Mouse (Mus musculus) small intestine, adult 2 months (tissue): ENCODE data around the gene Tmem262. TPM values are rescaled to one million over a fixed set of nuclear protein-coding genes. Genes with fewer than 3 reads are reported as not detected.

Experiments
- H3K27ac ChIP-seq: fragments of 200-500 bp; 2 replicates; pipeline ENCODE4 v1.5.1; 2012; ENCODE audit warnings: low read depth, low read length, control low read depth, inconsistent platforms; ENCODE audit not compliant: insufficient read depth
- H3K27me3 ChIP-seq: fragments of 200-500 bp; 2 replicates; pipeline ENCODE4 v1.6.1; 2012; ENCODE audit warnings: mild to moderate bottlenecking, moderate library complexity, low read length, inconsistent platforms; ENCODE audit not compliant: control insufficient read depth, insufficient read depth
- H3K36me3 ChIP-seq: fragments of 200-500 bp; 2 replicates; pipeline ENCODE4 v1.6.1; 2012; ENCODE audit warnings: mild to moderate bottlenecking, low read length, control low read depth, inconsistent platforms; ENCODE audit not compliant: control insufficient read depth, insufficient read depth
- H3K4me1 ChIP-seq: fragments of 200-500 bp; 2 replicates; pipeline ENCODE4 v1.6.1; 2012; ENCODE audit warnings: low read length, inconsistent platforms, mixed read lengths; ENCODE audit not compliant: control insufficient read depth, insufficient read depth, insufficient read length
- H3K4me3 ChIP-seq: fragments of 200-500 bp; 2 replicates; pipeline ENCODE4 v1.5.1; 2012; ENCODE audit warnings: low read depth, mild to moderate bottlenecking, control low read depth, inconsistent platforms, low read length, moderate library complexity
- CTCF ChIP-seq: fragments of 200-500 bp; IDR thresholded peaks from 2 replicates; pipeline ENCODE4 v1.5.1; 2012; ENCODE audit warnings: low read depth, mild to moderate bottlenecking, control low read depth, inconsistent platforms, low read length, moderate library complexity, mixed read lengths; ENCODE audit not compliant: insufficient replicate concordance, insufficient read length; ENCODE audit errors: extremely low read depth
- POLR2A ChIP-seq: fragments of 200-500 bp; IDR thresholded peaks from 2 replicates; pipeline ENCODE4 v1.6.1; 2012; ENCODE audit warnings: low read depth, mild to moderate bottlenecking, control low read depth, inconsistent platforms, low read length, moderate library complexity
- WGBS: fragments of 180-500 bp; shearing (Covaris S2); methylation state at CpG from one replicate; pipeline ENCODE4 v1.1.7; 2018; 5-methylcytosine and 5-hydroxymethylcytosine counted together
- polyA plus RNA-seq: library from polyadenylated mRNA; depleted of rRNA; stranded (reverse); fragments of >200 nt; gene quantifications from 2 replicates; pipeline ENCODE4 v1.2.3, GENCODE M21; 2012

The Tmem262 gene
- polyA plus RNA-seq, 1 experiment, result not detected

- Histone ChIP-seq H3K27me3 (no peaks in the 10 kb centered on the region), H3K27ac (no peak overlapping the region), H3K36me3 (peaks cover 71% of the 10 kb centered on the region), H3K4me3 (no peak overlapping the region), H3K4me1 (peaks cover 6% of the 10 kb centered on the region; the same call in 1 of the 2 replicates)
- WGBS, result 57% methylated on average over 6 of the region's 6 CpGs
- TF ChIP-seq POLR2A (no peak), CTCF (no peak)
These were observed 33.3 kb downstream of the Tmem262 start for GRCm38 (mm10) chr19:6113116-6113515.

GRCm38 (mm10) chr19:6116113-6116850 is 36.4 kb downstream of the Tmem262 start:
- WGBS, result 81% methylated on average over 15 of the region's 15 CpGs
- Histone ChIP-seq H3K4me1 (peaks cover 16% of the 10 kb centered on the region; the same call in 1 of the 2 replicates), H3K36me3 (peaks cover 52% of the 10 kb centered on the region), H3K27me3 (no peaks in the 10 kb centered on the region), H3K27ac (no peak overlapping the region), H3K4me3 (no peak overlapping the region)
- TF ChIP-seq CTCF (no peak), POLR2A (no peak)

GRCm38 (mm10) chr19:6117346-6117985 is 37.6 kb downstream of the Tmem262 start:
- peak overlapping the region; percentile 73 for H3K4me3 ChIP-seq
- WGBS, result 2% methylated on average over 32 of the region's 32 CpGs
- TF ChIP-seq CTCF (no peak), POLR2A (no peak; the same call in 1 of the 2 replicates)
- H3K36me3 ChIP-seq, result peaks cover 41% of the 10 kb centered on the region
- H3K27me3 ChIP-seq, result no peaks in the 10 kb centered on the region
- peak overlapping the region; percentile 83 for H3K27ac ChIP-seq
- H3K4me1 ChIP-seq, result peaks cover 22% of the 10 kb centered on the region

- Histone ChIP-seq H3K27ac (peak within 1 kb of the TSS; percentile 83), H3K27me3 (no peaks in the 10 kb centered on the region), H3K4me1 (peaks cover 24% of the 10 kb centered on the region), H3K36me3 (peaks cover 35% of the 10 kb centered on the region), H3K4me3 (peak within 1 kb of the TSS; percentile 73)
- TF ChIP-seq POLR2A, result peak; percentile 44
- no peak for TF ChIP-seq CTCF
- WGBS, result under 1% methylated on average over 77 of the region's 77 CpGs
These were observed 38.3 kb downstream of the Tmem262 start, which contains the start of gene Sac3d1 for GRCm38 (mm10) chr19:6117986-6118676. Gene Sac3d1 (minus strand): TSS chr19:6118650.

GRCm38 (mm10) chr19:6118677-6119185 is 38.9 kb downstream of the Tmem262 start:
- WGBS, result under 1% methylated on average over 8 of the region's 8 CpGs
- TF ChIP-seq CTCF (no peak), POLR2A (no peak)
- Histone ChIP-seq H3K4me3 (peak overlapping the region; percentile 73; the same call in 1 of the 2 replicates), H3K36me3 (peaks cover 30% of the 10 kb centered on the region), H3K27ac (peak overlapping the region; percentile 28), H3K4me1 (peaks cover 27% of the 10 kb centered on the region), H3K27me3 (no peaks in the 10 kb centered on the region)

GRCm38 (mm10) chr19:6121761-6122160 is 41.9 kb downstream of the Tmem262 start:
- Histone ChIP-seq H3K36me3 (peaks cover 2% of the 10 kb centered on the region; the same call in 1 of the 2 replicates), H3K27me3 (no peaks in the 10 kb centered on the region), H3K4me1 (peaks cover 25% of the 10 kb centered on the region), H3K27ac (no peak overlapping the region), H3K4me3 (no peak overlapping the region)
- TF ChIP-seq CTCF, result no peak
- TF ChIP-seq POLR2A, result no peak
- 55% methylated on average over 19 of the region's 19 CpGs for WGBS

- no peak for TF ChIP-seq POLR2A
- TF ChIP-seq CTCF, result no peak
- no peaks in the 10 kb centered on the region for H3K27me3 ChIP-seq
- H3K36me3 ChIP-seq, result 0 out of 2 replicates have a peak, but pooled peaks cover 1% of the 10 kb centered on the region
- WGBS, result 22% methylated on average over 8 of the region's 8 CpGs
- H3K27ac ChIP-seq, result peak overlapping the region; percentile 40; the same call in 1 of the 2 replicates
- H3K4me3 ChIP-seq, result no peak overlapping the region
- peaks cover 24% of the 10 kb centered on the region for H3K4me1 ChIP-seq
These were observed 43.5 kb downstream of the Tmem262 start for GRCm38 (mm10) chr19:6123330-6123729.
